Mouse (Mus musculus) heart, adult 2 months (tissue): ENCODE results near the gene Ccdc78. TPM values are rescaled to one million over a fixed set of nuclear protein-coding genes. Genes with fewer than 3 reads are reported as not detected.

Source experiments
- DNase-seq, 2 experiments: peaks; one replicate each; pipeline ENCODE4 v3.0.0; 2021
- H3K27ac ChIP-seq: fragments of 200-600 bp; 2 replicates; pipeline ENCODE4 v1.8.1; 2022
- H3K27me3 ChIP-seq: fragments of 200-500 bp; 2 replicates; pipeline ENCODE4 v1.6.1; 2012; ENCODE audit warnings: mild to moderate bottlenecking, low read length, inconsistent platforms, mixed read lengths; ENCODE audit not compliant: control insufficient read depth, insufficient read depth
- H3K36me3 ChIP-seq: fragments of 200-500 bp; 2 replicates; pipeline ENCODE4 v1.6.1; 2012; ENCODE audit warnings: low read length, inconsistent platforms; ENCODE audit not compliant: control insufficient read depth, insufficient read depth
- H3K4me1 ChIP-seq: fragments of 200-500 bp; 2 replicates; pipeline ENCODE4 v1.6.1; 2011; ENCODE audit warnings: low read length; ENCODE audit not compliant: control insufficient read depth, insufficient read depth
- H3K4me3 ChIP-seq: fragments of 200-600 bp; 2 replicates; pipeline ENCODE4 v1.8.1; 2022
- H3K79me2 ChIP-seq: fragments of 200-500 bp; replicated peaks from 2 replicates; pipeline ENCODE4 v1.6.1; 2012; ENCODE audit warnings: mild to moderate bottlenecking, inconsistent platforms, low read length, moderate library complexity, mixed read lengths; ENCODE audit not compliant: control insufficient read depth, insufficient read depth
- H3K9ac ChIP-seq: fragments of 200-500 bp; 2 replicates; pipeline ENCODE4 v1.6.1; 2012; ENCODE audit warnings: low read depth, mild to moderate bottlenecking, control low read depth, inconsistent platforms, low read length, mixed read lengths
- CTCF ChIP-seq: fragments of 200-600 bp; IDR thresholded peaks from 2 replicates; pipeline ENCODE4 v1.8.1; 2022; ENCODE audit warnings: antibody characterized with exemption, mild to moderate bottlenecking, moderate library complexity
- EP300 ChIP-seq: fragments of 200-500 bp; IDR thresholded peaks from 2 replicates; pipeline ENCODE4 v1.6.1; 2011; ENCODE audit warnings: low read depth, low read length, control low read depth; ENCODE audit not compliant: insufficient read depth
- POLR2A ChIP-seq: fragments of 200-500 bp; IDR thresholded peaks from 2 replicates; pipeline ENCODE4 v1.6.1; 2011; ENCODE audit warnings: mild to moderate bottlenecking, low read depth, low read length, control low read depth; ENCODE audit not compliant: insufficient read depth
- WGBS: fragments of 180-500 bp; shearing (Covaris S2); methylation state at CpG from one replicate; pipeline ENCODE4 v1.1.7; 2018; 5-methylcytosine and 5-hydroxymethylcytosine counted together
- intact Hi-C: fragments of 180-260 bp; cut with DNase I; formaldehyde crosslinking; loops from one replicate; pipeline ENCODE4 v1.15.1; 2025
- polyA plus RNA-seq: library from polyadenylated mRNA; depleted of rRNA; stranded (reverse); fragments of >200 nt; gene quantifications from 2 replicates; pipeline ENCODE4 v1.2.3, GENCODE M21; 2012
- total RNA-seq, 2 experiments: library from RNA; stranded (reverse); gene quantifications; 2 replicates each; pipeline ENCODE4 v1.2.3; 2021

The Ccdc78 gene
- total and polyA plus RNA-seq, 3 experiments: 1.1 TPM; not detected in 2

DNA sequence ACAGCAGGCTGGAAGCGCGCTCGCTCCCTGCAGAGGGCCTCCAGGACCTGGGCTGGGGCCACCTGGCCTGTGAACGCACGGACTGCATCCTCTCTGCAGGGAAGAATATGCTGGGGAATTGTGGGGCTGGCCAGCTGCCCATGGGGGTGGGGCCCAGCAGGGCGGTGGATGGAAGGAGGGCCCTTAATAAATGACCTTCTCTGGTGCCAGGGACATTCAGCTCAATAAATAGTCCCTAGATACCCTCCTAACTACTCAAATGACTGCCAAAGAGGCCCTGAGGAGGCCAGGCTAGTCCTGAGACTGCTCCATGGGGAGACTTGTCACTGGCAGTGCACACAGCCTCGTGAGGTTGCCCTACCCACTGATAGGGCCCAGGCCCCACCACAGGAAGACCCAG, 3.3 kb upstream of the Ccdc78 start:
- Histone ChIP-seq H3K79me2 (no peaks in the 10 kb centered on the region), H3K4me3 (no peak overlapping the region), H3K27me3 (no peaks in the 10 kb centered on the region), H3K27ac (no peak overlapping the region; the same call in 1 of the 2 replicates), H3K36me3 (no peaks in the 10 kb centered on the region), H3K4me1 (peaks cover 2% of the 10 kb centered on the region; the same call in 1 of the 2 replicates), H3K9ac (no peak overlapping the region)
- DNase-seq: peak; percentile 62 to 71
- TF ChIP-seq POLR2A (no peak), CTCF (no peak), EP300 (no peak)
- WGBS: 39% methylated on average over 7 of the region's 7 CpGs
- intact Hi-C loops: no loop called here

DNA sequence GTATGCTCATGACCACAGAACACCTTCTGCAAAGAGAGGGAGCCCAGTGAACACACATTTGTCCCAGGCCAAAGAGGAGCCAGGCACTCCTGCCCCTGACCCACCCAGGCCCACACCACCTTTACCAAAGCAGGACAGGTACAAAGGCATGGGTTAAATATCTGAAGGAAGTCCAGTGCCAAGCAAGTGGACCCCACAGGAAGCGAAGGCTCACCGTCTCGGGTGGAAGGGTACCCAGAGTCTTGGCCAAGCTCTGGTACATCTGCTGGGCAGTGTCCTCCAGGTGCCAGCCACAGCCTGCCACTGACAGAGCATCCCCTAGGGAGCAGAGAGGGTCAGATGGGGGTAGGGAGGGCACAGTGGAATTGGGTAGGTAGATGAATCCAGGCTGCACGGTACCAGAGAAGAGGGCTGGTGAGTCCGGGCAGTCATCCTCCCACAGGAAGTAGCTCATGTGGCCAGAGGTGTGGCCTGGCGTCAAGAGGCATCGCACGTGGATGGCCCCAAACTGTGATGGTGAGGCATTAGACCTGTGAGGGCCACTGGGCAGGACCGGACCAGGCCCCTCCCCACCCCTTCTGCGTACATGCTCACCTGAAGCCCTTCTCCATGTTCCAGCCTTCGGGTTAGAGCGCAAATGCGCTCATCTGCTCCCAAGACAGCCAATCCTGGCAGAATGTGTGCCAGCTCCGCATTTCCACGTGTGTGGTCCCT, 2.4 kb upstream of the Ccdc78 start:
- Histone ChIP-seq H3K4me3 (no peak overlapping the region), H3K79me2 (no peaks in the 10 kb centered on the region), H3K36me3 (no peaks in the 10 kb centered on the region), H3K27me3 (no peaks in the 10 kb centered on the region), H3K4me1 (peaks cover 2% of the 10 kb centered on the region; the same call in 1 of the 2 replicates), H3K27ac (no peak overlapping the region), H3K9ac (no peak overlapping the region)
- TF ChIP-seq EP300: no peak
- no peak for TF ChIP-seq CTCF
- TF ChIP-seq POLR2A: peak; percentile 39; the same call in 1 of the 2 replicates
- peak in 1 of 2 experiments; percentile 25 for DNase-seq
- intact Hi-C loops: no loop called here
- WGBS: 76% methylated on average over 15 of the region's 15 CpGs

DNA sequence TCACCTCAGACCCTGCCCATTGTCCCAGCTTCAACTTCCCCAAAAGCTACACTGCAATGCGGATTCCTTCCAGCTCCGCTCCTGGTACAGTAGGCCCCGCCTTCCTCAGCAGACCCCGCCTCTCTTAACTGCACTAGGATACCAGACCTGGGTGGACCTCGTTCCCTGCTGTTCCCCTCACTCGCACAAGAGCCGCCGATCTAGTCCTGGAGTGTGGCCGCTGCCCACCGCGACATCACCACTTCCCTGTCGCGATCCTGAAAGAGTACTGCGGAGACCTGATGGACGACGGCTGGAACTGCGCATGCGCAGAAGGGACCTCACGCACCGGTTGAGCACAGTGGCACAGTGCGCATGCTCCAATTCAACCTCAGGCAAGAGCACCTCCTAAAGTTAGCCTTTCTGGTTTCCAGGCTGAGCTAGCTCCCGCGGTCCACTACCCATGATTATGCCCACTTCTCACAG, 1.1 kb upstream of the Ccdc78 start, which contains the start of gene Haghl:
Gene Haghl, minus strand, starts transcription at position 393 of the 465 bp plus-strand sequence.
- peak; percentile 93 to 96 for DNase-seq
- Histone ChIP-seq H3K4me3 (peak within 1 kb of the TSS; percentile 91), H3K4me1 (peaks cover 2% of the 10 kb centered on the region; the same call in 1 of the 2 replicates), H3K79me2 (no peaks in the 10 kb centered on the region), H3K27me3 (no peaks in the 10 kb centered on the region), H3K27ac (peak within 1 kb of the TSS; percentile 85), H3K9ac (peak within 1 kb of the TSS; percentile 60), H3K36me3 (no peaks in the 10 kb centered on the region)
- TF ChIP-seq CTCF: peak; percentile 37
- peak; percentile 89 for TF ChIP-seq POLR2A
- no peak for TF ChIP-seq EP300
- WGBS: under 1% methylated on average over 23 of the region's 23 CpGs
- intact Hi-C loops: no loop called here

DNA sequence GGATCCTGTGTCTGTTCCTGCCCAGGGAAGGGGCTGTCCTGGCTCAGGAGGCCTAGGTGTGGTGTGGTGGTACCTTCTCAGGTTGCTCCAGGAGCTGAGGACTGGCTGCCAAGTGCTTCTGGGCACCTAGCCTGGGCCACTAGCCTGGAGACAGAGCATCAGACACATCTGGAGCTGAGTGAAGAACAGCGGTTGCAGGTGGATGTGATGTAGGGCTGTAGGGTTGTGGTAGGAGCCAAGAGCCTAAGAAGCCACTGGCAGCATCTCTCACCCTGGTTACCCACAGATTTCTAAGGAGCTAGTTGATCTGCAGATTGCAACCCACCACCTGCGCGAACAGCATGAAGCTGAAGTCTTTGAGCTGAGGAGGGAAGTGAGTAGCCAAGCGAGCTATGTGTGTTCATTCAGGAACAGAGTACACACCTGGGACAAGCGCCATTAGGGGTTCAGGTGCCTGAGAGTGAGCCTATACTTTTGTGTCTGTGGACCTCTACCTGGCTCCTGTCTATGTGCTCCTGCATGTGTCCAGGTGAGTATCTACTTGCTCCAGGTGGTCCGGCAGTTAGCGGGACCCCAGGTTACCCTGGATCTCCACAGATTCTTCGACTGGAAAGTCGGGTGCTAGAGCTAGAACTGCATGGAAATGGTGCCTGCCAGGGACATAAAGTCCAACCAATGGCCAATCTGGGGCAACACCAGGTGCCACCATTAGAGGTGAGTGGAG, 563 bp downstream of the Ccdc78 start:
- Histone ChIP-seq H3K9ac (no peak overlapping the region), H3K36me3 (no peaks in the 10 kb centered on the region), H3K4me3 (no peak overlapping the region), H3K27me3 (no peaks in the 10 kb centered on the region), H3K4me1 (peaks cover 4% of the 10 kb centered on the region), H3K27ac (no peak overlapping the region), H3K79me2 (no peaks in the 10 kb centered on the region)
- TF ChIP-seq EP300 (no peak), POLR2A (no peak), CTCF (no peak)
- WGBS: 88% methylated on average over 9 of the region's 9 CpGs
- intact Hi-C loops: no loop called here
- peak in 1 of 2 experiments; percentile 19 for DNase-seq

DNA sequence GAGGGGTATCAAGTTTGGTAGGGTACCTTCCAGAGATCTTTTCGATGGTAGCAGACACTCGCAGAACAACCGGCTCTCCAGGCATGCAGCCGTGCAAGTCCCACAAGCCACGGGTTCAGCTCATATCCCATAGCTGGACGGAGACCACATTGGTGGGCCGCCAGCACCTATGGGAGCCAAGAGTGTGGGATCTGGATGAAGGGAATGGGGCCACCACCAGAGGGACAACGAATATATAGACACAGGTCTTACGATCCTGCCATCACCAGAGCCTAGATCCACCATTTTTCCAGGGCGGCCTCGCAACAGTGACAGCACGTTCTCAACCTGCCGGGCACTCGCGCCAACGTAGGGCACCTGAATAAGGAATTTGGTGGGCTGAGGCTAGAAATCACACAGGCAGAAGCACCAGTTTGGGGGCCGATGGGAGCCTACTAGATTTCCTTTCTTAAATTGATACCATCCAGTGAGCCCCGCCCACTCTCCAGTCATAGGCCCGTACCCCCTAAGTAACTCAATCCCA, 5.0 kb downstream of the Ccdc78 start:
- WGBS: 26% methylated on average over 19 of the region's 19 CpGs
- Histone ChIP-seq H3K36me3 (no peaks in the 10 kb centered on the region), H3K4me3 (peak overlapping the region; percentile 56), H3K27me3 (no peaks in the 10 kb centered on the region), H3K9ac (no peak overlapping the region), H3K79me2 (no peaks in the 10 kb centered on the region), H3K4me1 (peaks cover 12% of the 10 kb centered on the region), H3K27ac (no peak overlapping the region; the same call in 1 of the 2 replicates)
- DNase-seq: no peak
- TF ChIP-seq EP300 (no peak), POLR2A (no peak), CTCF (no peak)
- intact Hi-C loops: no loop called here
